Mouse (Mus musculus): ENCODE data around the gene Homer3.

Gene Homer3

DNA sequence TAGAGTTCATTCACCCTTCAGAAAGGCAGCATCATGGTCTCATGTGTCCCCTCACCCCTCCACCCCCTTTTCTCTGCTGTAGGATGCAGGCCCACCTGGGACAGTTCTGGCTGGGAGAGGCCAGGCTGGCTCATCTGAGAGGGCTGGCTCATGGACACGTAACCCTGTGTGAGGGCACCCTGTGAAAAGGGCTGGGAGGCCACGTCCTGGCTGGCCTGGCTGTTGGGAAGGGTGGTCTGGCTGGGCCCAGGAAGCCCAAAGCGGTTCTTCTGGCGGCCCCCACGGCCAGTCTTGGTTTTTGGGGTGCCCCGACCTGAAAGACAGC is 50.2 kb downstream of the Homer3 start:
- no peak for DNase-seq (ENCODE audit: low read depth)

DNA sequence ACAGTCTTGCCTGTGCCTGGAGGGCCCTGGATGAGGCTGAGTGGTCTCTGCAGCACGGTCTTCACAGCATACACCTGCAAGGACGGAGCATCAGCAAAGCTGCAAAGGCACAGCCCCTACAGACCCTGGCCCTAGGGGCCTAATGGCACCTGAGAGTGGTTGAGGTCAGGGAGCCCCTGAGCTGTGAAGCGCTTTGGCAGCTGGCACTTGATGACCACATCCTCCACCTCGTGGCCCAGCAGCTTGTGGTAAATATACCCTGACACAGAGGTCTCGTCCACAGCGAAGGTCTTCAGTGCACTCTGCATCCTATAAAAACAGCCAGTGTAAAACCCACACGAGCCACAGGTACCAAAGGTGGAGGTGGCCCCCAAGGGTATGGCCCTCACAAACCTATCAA is 56.3 kb downstream of the Homer3 start:
- DNase-seq (ENCODE audit: low read depth), result no peak

DNA sequence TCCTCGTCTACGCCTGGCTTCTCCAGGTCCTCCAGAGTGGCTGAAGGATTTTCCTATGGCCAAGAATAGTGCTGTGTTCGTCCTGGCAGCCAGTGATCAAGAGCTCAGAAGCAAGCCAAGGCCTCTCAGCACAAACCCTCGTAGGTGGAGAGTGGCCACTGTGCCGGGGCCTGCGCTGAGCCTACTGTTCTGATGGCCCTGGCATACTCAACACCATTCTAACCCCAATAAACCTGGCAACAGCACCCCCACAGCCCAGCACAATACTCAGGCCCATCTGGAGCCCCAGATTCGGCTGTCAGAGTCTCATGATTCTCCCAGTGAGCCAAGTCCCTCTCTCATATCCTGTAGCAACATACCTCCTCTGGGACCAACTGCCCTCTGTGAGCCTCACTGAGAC is 58.0 kb downstream of the Homer3 start:
- DNase-seq (ENCODE audit: low read depth), result no peak

DNA sequence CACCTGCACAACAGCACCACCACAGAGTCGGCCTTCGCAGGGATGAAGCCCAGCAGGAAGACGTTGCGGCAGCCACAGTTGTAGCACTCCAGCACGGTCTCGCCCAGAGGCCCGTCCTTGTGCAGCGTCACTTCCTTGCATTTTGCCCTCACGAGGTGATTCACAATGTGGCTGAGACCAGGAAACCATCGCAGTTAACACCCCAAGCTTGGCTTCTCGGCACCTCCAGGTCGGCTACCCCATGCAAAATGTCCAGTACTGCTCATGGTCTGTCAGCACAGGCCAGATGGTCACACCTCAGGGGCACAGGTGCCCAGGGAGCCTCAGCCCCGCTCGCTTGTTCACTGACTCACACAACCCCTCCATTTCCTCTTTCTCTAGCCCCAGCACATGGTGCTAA is 59.4 kb downstream of the Homer3 start:
- no peak for DNase-seq (ENCODE audit: low read depth)

DNA sequence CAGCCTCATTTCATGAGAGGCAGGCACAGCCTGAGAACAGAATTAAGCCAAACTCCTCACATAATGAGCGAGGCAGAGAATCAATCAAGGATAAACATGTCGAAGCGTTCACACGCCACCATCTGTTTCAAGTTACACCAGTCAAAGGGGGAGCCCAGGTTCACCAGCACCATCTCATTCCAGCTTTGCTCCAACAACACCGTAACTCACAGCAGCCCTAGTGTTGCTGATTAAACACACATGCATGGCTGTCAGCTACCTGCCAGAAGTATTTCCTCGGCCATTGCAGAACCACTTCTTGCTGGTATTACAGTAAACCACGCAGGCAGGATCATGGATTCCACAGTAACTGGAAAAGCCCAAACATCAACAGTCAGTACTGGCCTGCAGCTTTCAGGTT is 60.4 kb downstream of the Homer3 start:
- DNase-seq (ENCODE audit: low read depth), result no peak

DNA sequence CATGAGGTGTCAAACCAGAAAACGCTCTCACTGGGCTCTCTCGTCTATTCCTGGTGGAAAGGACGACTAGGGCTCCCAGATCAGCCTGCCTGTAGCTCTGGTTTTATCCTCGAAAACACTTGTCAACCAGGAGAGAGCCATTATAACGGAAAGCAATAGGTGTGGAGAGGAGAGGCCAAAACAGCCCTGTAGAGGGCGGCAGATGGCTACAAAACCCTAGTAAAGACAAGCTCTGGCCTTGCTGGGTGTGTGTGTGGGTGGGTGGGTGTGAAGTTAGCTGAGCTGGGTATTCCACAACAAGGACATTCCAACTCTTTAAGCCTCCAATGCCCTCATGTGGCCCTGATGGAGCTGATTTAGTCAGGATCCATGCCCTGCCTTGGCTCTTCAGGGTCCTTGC is 61.1 kb downstream of the Homer3 start:
- no peak for DNase-seq (ENCODE audit: low read depth)

Data from c-Kit-positive CD71-positive TER-119-negative erythroid progenitor cells, embryonic 14.5 days (primary cell).